Mouse (Mus musculus): Measurements from ENCODE around the gene Sh3gl2.

GRCm38 (mm10) chr4:85669735-85670134, 464.8 kb downstream of the Sh3gl2 start:
- TF ChIP-seq CTCF (IDR thresholded peaks at IDR 0.05; ENCODE audit: control insufficient read depth, insufficient read depth, low read length) (no peak), POLR2A (IDR thresholded peaks at IDR 0.05; ENCODE audit: borderline replicate concordance, control insufficient read depth, low read depth, low read length) (no peak)

Measured in bone marrow, adult 2 months (tissue).